Mouse (Mus musculus): Measurements from ENCODE around the gene Ssu2. TPM values are rescaled to one million over a fixed set of nuclear protein-coding genes. Genes with fewer than 3 reads are reported as not detected.

The Ssu2 gene
- total and polyA plus RNA-seq, 3 experiments = not detected

DNA sequence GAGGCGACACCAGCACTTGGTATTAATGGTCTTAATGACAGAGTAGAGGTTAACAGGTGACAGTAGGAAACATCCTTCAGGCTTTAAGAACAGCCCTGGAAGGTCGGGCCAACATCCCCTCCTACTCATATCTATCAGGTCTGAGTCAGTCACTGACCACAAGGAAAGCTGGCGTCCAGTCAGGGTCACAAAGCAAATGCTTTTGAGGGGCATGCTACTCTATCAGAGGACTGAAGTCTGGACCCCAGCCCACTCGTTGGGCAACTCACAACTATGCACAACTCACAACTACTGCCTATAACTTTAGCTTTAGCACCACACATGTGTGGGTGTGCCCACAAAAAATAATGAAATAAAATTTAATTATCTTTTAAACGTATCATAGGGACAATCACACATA, 16.3 kb upstream of the Ssu2 start:
- Histone ChIP-seq H3K27ac (ENCODE audit: insufficient read depth, low read depth) (no peak overlapping the region), H3K4me3 (replicated peaks in 1 of 3; ENCODE audit: low read depth in 2 of 3, low read length in 2 of 3, poor library complexity in 1 of 3) (no peak overlapping the region), H3K9me3 (replicated peaks; ENCODE audit: low read length) (no peaks in the 10 kb centered on the region), H3K79me2 (replicated peaks; ENCODE audit: control insufficient read depth, extremely low read depth, insufficient read depth, poor library complexity, severe bottlenecking) (no peaks in the 10 kb centered on the region), H3K4me1 (ENCODE audit: control insufficient read depth in 1 of 2, insufficient read depth in 2 of 2) (no peaks in the 10 kb centered on the region), H3K36me3 (replicated peaks in 1 of 2; ENCODE audit: control insufficient read depth in 1 of 2, insufficient read depth in 1 of 2, low read length in 1 of 2) (no peaks in the 10 kb centered on the region), H3K4me2 (ENCODE audit: insufficient read depth, low read depth, poor library complexity, severe bottlenecking) (no peak overlapping the region), H3K9ac (ENCODE audit: insufficient read depth, low read depth) (no peak overlapping the region), H3K27me3 (replicated peaks) (peaks cover 69% of the 10 kb centered on the region)
- in situ Hi-C loops (cut with MboI; ENCODE audit: low pct_ligation_motif_present, low pct_unique_long_range_greater_than_20kb, low sequenced_read_pairs) = no loop called here
- dilution Hi-C loops (cut with MboI; ENCODE audit: extremely low pct_ligation_motif_present, extremely low pct_unique_long_range_greater_than_20kb, low sequenced_read_pairs) = no loop called here
- TF ChIP-seq UBTF (IDR thresholded peaks at IDR 0.05; ENCODE audit: low read depth, low read length) = no peak
- TF ChIP-seq POLR2AphosphoS2 (IDR thresholded peaks at IDR 0.05; ENCODE audit: low read depth, low read length) = no peak
- no peak for TF ChIP-seq RCOR1 (conservative IDR thresholded peaks at IDR 0.05; ENCODE audit: low read depth, low read length)
- TF ChIP-seq JUND (conservative IDR thresholded peaks at IDR 0.05; ENCODE audit: low read depth, low read length) = no peak
- TF ChIP-seq HCFC1 (IDR thresholded peaks at IDR 0.05; ENCODE audit: low read depth, low read length) = no peak
- TF ChIP-seq MYC (IDR thresholded peaks at IDR 0.05; ENCODE audit: low read depth, low read length) = no peak
- TF ChIP-seq MEF2A (IDR thresholded peaks at IDR 0.05; ENCODE audit: borderline replicate concordance, low read depth, low read length) = no peak
- TF ChIP-seq USF1 (IDR thresholded peaks at IDR 0.05; ENCODE audit: low read depth, low read length) = no peak
- no peak for TF ChIP-seq IRF4 (IDR thresholded peaks at IDR 0.05; ENCODE audit: low read depth, low read length)
- no peak for TF ChIP-seq EP300 (IDR thresholded peaks at IDR 0.05; ENCODE audit: low read length)
- TF ChIP-seq SMC3 (IDR thresholded peaks at IDR 0.05; ENCODE audit: low read depth, low read length) = no peak
- TF ChIP-seq TCF12 (IDR thresholded peaks at IDR 0.05; ENCODE audit: low read depth, low read length) = no peak
- no peak for TF ChIP-seq KAT2A (IDR thresholded peaks at IDR 0.05; ENCODE audit: insufficient replicate concordance, low read length)
- TF ChIP-seq ZNF384 (IDR thresholded peaks at IDR 0.05; ENCODE audit: low read depth, low read length) = no peak
- no peak for DNase-seq (ENCODE audit: extremely low read depth)

DNA sequence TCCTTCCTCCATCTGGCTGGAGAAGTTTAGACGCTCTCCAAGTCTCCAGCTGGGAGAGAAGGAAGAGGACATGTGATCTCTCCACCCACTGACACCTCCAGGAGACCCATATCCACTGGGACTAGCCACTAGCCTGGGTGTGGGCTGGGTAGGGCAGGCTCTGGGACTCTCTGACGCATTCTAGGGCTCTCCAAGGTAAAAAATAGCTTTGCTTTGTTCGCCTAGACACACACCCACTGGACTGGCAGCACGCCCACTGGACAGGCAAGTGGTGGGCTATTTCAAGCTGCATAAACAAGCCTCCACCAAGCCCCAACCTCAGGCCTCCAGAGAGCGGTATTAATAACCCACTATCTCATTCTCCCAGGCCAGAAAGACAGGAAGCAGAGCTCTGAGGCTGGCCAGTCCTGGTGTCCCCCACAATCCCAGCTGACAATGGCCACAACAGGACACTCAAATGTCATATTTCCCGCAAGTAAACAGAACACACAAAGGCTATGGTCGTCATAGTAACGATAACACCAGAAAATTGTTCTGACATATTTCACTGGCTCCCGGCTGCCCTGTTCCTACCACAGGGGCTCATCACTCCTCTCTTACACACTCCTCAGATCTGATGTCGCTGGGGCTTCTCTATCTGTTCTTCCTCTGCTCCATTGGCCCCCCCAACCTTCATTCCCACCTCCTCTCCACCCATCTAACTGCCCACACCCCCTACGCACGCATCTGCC, 14.3 kb upstream of the Ssu2 start:
- no peak overlapping the region for H3K4me3 ChIP-seq (replicated peaks in 1 of 3; ENCODE audit: low read depth in 2 of 3, low read length in 2 of 3, poor library complexity in 1 of 3)
- TF ChIP-seq ZMIZ1 (IDR thresholded peaks at IDR 0.05; ENCODE audit: low read depth, low read length) (no peak), GABPA (IDR thresholded peaks at IDR 0.05; ENCODE audit: insufficient replicate concordance, low read depth, low read length) (no peak), NRF1 (IDR thresholded peaks at IDR 0.05; ENCODE audit: low read depth, low read length) (no peak), POLR2AphosphoS2 (IDR thresholded peaks at IDR 0.05; ENCODE audit: low read depth, low read length) (no peak), SMC3 (IDR thresholded peaks at IDR 0.05; ENCODE audit: low read depth, low read length) (no peak), USF2 (conservative IDR thresholded peaks at IDR 0.05; ENCODE audit: low read depth, low read length) (no peak), MAZ (IDR thresholded peaks at IDR 0.05; ENCODE audit: low read depth, low read length) (no peak), NELFE (IDR thresholded peaks at IDR 0.05; ENCODE audit: low read depth, low read length) (no peak), CTCF (conservative IDR thresholded peaks at IDR 0.05 in 1 of 2, IDR thresholded peaks at IDR 0.05 in 1 of 2; ENCODE audit: low read depth in 2 of 2, low read length in 2 of 2) (no peak), JUND (conservative IDR thresholded peaks at IDR 0.05; ENCODE audit: low read depth, low read length) (no peak), JUN (IDR thresholded peaks at IDR 0.05; ENCODE audit: insufficient read depth, low read depth, low read length) (no peak), ZKSCAN1 (IDR thresholded peaks at IDR 0.05; ENCODE audit: borderline replicate concordance, low read depth, low read length) (no peak), CHD2 (IDR thresholded peaks at IDR 0.05; ENCODE audit: low read length) (no peak), TCF12 (IDR thresholded peaks at IDR 0.05; ENCODE audit: low read depth, low read length) (no peak)
- H3K27ac ChIP-seq (ENCODE audit: insufficient read depth, low read depth) = no peak overlapping the region
- DNase-seq (ENCODE audit: extremely low read depth) = no peak
- H3K9ac ChIP-seq (ENCODE audit: insufficient read depth, low read depth) = no peak overlapping the region
- no peak overlapping the region for H3K4me2 ChIP-seq (ENCODE audit: insufficient read depth, low read depth, poor library complexity, severe bottlenecking)
- H3K79me2 ChIP-seq (replicated peaks; ENCODE audit: control insufficient read depth, extremely low read depth, insufficient read depth, poor library complexity, severe bottlenecking) = no peaks in the 10 kb centered on the region
- H3K9me3 ChIP-seq (replicated peaks; ENCODE audit: low read length) = no peaks in the 10 kb centered on the region
- in situ Hi-C loops (cut with MboI; ENCODE audit: low pct_ligation_motif_present, low pct_unique_long_range_greater_than_20kb, low sequenced_read_pairs) = no loop called here
- dilution Hi-C loops (cut with MboI; ENCODE audit: extremely low pct_ligation_motif_present, extremely low pct_unique_long_range_greater_than_20kb, low sequenced_read_pairs) = no loop called here
- H3K27me3 ChIP-seq (replicated peaks) = peaks cover 78% of the 10 kb centered on the region
- H3K4me1 ChIP-seq (ENCODE audit: control insufficient read depth in 1 of 2, insufficient read depth in 2 of 2) = no peaks in the 10 kb centered on the region
- no peaks in the 10 kb centered on the region for H3K36me3 ChIP-seq (replicated peaks in 1 of 2; ENCODE audit: control insufficient read depth in 1 of 2, insufficient read depth in 1 of 2, low read length in 1 of 2)
